Mouse (Mus musculus) stomach, postnatal 0 days (tissue): ENCODE measurements around the gene 1700056E22Rik. TPM values are rescaled to one million over a fixed set of nuclear protein-coding genes. Genes with fewer than 3 reads are reported as not detected.

ENCODE experiments used
- ATAC-seq: fragments of 200-750 bp; cut with Nextera tagmentation; 2 replicates; pipeline ENCODE4 v1.8.0; 2017; ENCODE audit not compliant: low FRiP score, low TSS enrichment
- DNase-seq: peaks from one replicate; pipeline ENCODE4 v3.0.0-alpha.2; 2016; ENCODE audit warnings: low spot score
- H3K27ac ChIP-seq: fragments of 300-500 bp; sonication (generic); replicated peaks from 2 replicates; pipeline ENCODE4 v1.5.1; 2014; ENCODE audit warnings: mild to moderate bottlenecking, control low read depth
- H3K27me3 ChIP-seq: fragments of 300-500 bp; sonication (generic); 2 replicates; pipeline ENCODE4 v1.6.1; 2014; ENCODE audit warnings: low read length; ENCODE audit not compliant: control insufficient read depth, insufficient read depth
- H3K36me3 ChIP-seq: fragments of 300-500 bp; sonication (generic); 2 replicates; pipeline ENCODE4 v1.6.1; 2014; ENCODE audit warnings: low read length, mixed read lengths; ENCODE audit not compliant: control insufficient read depth, insufficient read depth
- H3K4me1 ChIP-seq: fragments of 300-500 bp; sonication (generic); replicated peaks from 2 replicates; pipeline ENCODE4 v1.6.1; 2014; ENCODE audit warnings: antibody characterized with exemption; ENCODE audit not compliant: control insufficient read depth, insufficient read depth
- H3K4me2 ChIP-seq: fragments of 300-500 bp; sonication (generic); replicated peaks from 2 replicates; pipeline ENCODE4 v1.6.1; 2014; ENCODE audit warnings: low read depth, mild to moderate bottlenecking, control low read depth, moderate library complexity
- H3K4me3 ChIP-seq: fragments of 300-500 bp; sonication (generic); 2 replicates; pipeline ENCODE4 v1.5.1; 2014; ENCODE audit warnings: low read depth, low read length, control low read depth
- H3K9ac ChIP-seq: fragments of 300-500 bp; sonication (generic); 2 replicates; pipeline ENCODE4 v1.6.1; 2014; ENCODE audit warnings: mild to moderate bottlenecking, low read length, control low read depth, mixed read lengths
- H3K9me3 ChIP-seq: fragments of 300-500 bp; sonication (generic); 2 replicates; pipeline ENCODE4 v1.6.1; 2016; ENCODE audit warnings: low read length; ENCODE audit not compliant: control insufficient read depth
- CTCF ChIP-seq: IDR thresholded peaks from 2 replicates; pipeline ENCODE4 v1.5.1; 2016; ENCODE audit warnings: antibody characterized with exemption, low read depth, mild to moderate bottlenecking, moderate library complexity
- EP300 ChIP-seq: optimal IDR thresholded peaks from 2 replicates; pipeline ENCODE3; 2016; ENCODE audit warnings: antibody characterized with exemption
- WGBS: fragments of 180-500 bp; shearing (Covaris S2); extraction: QIAGEN DNeasy Blood & Tissue Kit; methylation state at CpG from one replicate; pipeline ENCODE4 v1.1.7; 2014; 5-methylcytosine and 5-hydroxymethylcytosine counted together
- polyA plus RNA-seq: library from polyadenylated mRNA; unstranded; fragments of >200 nt; fragmentation: Nextera tagmentation; extraction: Ambion mirVana; gene quantifications from 2 replicates; pipeline ENCODE4 v1.2.1, GENCODE M21; 2015

The 1700056E22Rik gene
- polyA plus RNA-seq, 1 experiment from 2014 or later = 1.6 TPM

- Histone ChIP-seq H3K27me3 (no peaks in the 10 kb centered on the region), H3K4me2 (no peak overlapping the region), H3K4me1 (no peaks in the 10 kb centered on the region), H3K9me3 (no peaks in the 10 kb centered on the region), H3K4me3 (no peak overlapping the region), H3K36me3 (no peaks in the 10 kb centered on the region), H3K27ac (no peak overlapping the region), H3K9ac (no peak overlapping the region)
- WGBS = 64% methylated on average over 2 of the region's 2 CpGs
- ATAC-seq (no peak), DNase-seq (no peak)
- TF ChIP-seq CTCF = no peak
- no peak for TF ChIP-seq EP300
These were observed 31.6 kb downstream of the 1700056E22Rik start for GRCm38 (mm10) chr1:184002470-184002869.

GRCm38 (mm10) chr1:183997207-183997606 lies 36.9 kb downstream of the 1700056E22Rik start:
- H3K4me2 ChIP-seq = no peak overlapping the region
- no peaks in the 10 kb centered on the region for H3K9me3 ChIP-seq
- ATAC-seq (no peak), DNase-seq (no peak)
- H3K4me1 ChIP-seq = no peaks in the 10 kb centered on the region
- no peaks in the 10 kb centered on the region for H3K27me3 ChIP-seq
- WGBS = 61% methylated on average over 2 of the region's 2 CpGs
- H3K4me3 ChIP-seq = no peak overlapping the region
- H3K36me3 ChIP-seq = no peaks in the 10 kb centered on the region
- no peak for TF ChIP-seq EP300
- TF ChIP-seq CTCF = no peak
- H3K27ac ChIP-seq = no peak overlapping the region
- no peak overlapping the region for H3K9ac ChIP-seq

GRCm38 (mm10) chr1:183991921-183992320 lies 42.2 kb downstream of the 1700056E22Rik start:
- DNase-seq (no peak), ATAC-seq (no peak)
- Histone ChIP-seq H3K27ac (no peak overlapping the region), H3K9me3 (no peaks in the 10 kb centered on the region), H3K4me1 (no peaks in the 10 kb centered on the region), H3K4me3 (no peak overlapping the region), H3K36me3 (no peaks in the 10 kb centered on the region), H3K9ac (no peak overlapping the region), H3K4me2 (no peak overlapping the region), H3K27me3 (no peaks in the 10 kb centered on the region)
- 93% methylated on average over 2 of the region's 2 CpGs for WGBS
- no peak for TF ChIP-seq CTCF
- TF ChIP-seq EP300 = no peak

- H3K36me3 ChIP-seq = no peaks in the 10 kb centered on the region
- ATAC-seq (no peak), DNase-seq (no peak)
- WGBS = 80% methylated on average over 7 of the region's 7 CpGs
- no peak overlapping the region for H3K4me3 ChIP-seq
- no peak for TF ChIP-seq EP300
- TF ChIP-seq CTCF = no peak
- H3K27me3 ChIP-seq = no peaks in the 10 kb centered on the region
- no peak overlapping the region for H3K4me2 ChIP-seq
- no peaks in the 10 kb centered on the region for H3K4me1 ChIP-seq
- H3K9me3 ChIP-seq = no peaks in the 10 kb centered on the region
- H3K9ac ChIP-seq = no peak overlapping the region
- H3K27ac ChIP-seq = no peak overlapping the region
These were observed 46.3 kb downstream of the 1700056E22Rik start for GRCm38 (mm10) chr1:183987711-183988245.

Other genes starting within 250 kb of the 1700056E22Rik start
- 4.2 and 6.5 TPM in 2 replicates for gene Dusp10, start 21.0 kb downstream of the 1700056E22Rik start, polyA plus RNA-seq